Mouse (Mus musculus): ENCODE measurements around the gene Banf1.

DNA sequence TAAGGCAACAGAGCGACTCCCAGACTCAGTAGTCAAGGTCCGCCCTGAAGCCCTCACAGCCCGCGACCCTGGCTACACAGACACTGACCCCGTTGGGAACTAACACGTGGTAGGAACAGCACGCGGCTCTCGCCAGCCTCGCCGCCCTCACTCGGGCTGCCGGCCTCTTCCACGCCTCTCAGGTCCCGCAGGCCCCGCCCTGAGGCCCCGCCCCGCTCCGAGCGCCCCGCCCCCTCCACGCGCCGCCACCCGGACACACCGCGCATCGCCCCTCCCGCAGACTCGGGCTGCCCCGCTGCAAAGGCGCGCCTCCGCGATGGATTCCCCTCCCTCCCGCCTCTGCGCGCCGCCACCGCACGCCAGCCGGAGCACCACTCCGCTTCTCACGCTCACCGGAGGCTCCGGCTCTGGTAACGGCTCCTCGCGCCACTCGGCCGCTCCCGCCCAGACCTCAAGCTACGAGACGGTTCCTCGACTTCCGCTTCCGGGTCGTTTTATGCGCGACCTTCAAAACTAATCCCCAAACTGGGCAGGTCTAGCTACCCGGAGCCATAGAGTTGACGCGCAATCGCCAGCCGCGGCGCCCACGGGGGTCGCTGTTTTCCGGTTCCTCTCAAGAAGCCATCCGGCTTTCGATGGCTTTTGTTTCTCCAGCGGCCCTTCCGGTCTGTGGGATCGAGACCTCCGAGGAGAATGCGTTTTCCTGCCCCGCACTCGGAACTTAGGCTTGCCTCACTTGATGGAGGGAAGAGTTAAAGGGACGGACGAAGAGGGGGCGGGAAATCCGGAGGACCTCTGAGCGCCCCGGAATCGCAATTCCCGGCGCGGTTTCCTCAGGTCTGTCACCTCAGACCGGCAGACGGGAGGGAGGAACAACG lies 554 bp downstream of the Banf1 start, which contains the start of gene Eif1ad:
- TF ChIP-seq GATA1 (IDR thresholded peaks at IDR 0.05; ENCODE audit: borderline replicate concordance, low read length) (no peak), FLI1 (IDR thresholded peaks at IDR 0.05; ENCODE audit: low read length) (no peak)
